Mouse (Mus musculus) brain, embryonic 14.5 days (tissue): ENCODE data around the gene Shisa9. TPM values are rescaled to one million over a fixed set of nuclear protein-coding genes. Genes with fewer than 3 reads are reported as not detected.

Experiments used
- DNase-seq: peaks from one replicate; pipeline ENCODE4 v3.0.0-alpha.2; 2011; ENCODE audit warnings: low read depth
- CTCF ChIP-seq: fragments of 200-500 bp; IDR thresholded peaks from 2 replicates; pipeline ENCODE4 v1.5.1; 2012; ENCODE audit warnings: inconsistent platforms, mild to moderate bottlenecking, moderate library complexity, borderline replicate concordance; ENCODE audit not compliant: insufficient read depth, insufficient read length; ENCODE audit errors: extremely low read depth
- POLR2A ChIP-seq: fragments of 200-500 bp; IDR thresholded peaks from 2 replicates; pipeline ENCODE4 v1.6.1; 2012; ENCODE audit warnings: mild to moderate bottlenecking, inconsistent platforms, borderline replicate concordance; ENCODE audit not compliant: poor library complexity, insufficient read depth, insufficient read length, severe bottlenecking; ENCODE audit errors: extremely low read depth
- polyA plus RNA-seq: library from polyadenylated mRNA; depleted of rRNA; stranded (reverse); fragments of >200 nt; gene quantifications from 2 replicates; pipeline ENCODE4 v1.2.3, GENCODE M21; 2012

Shisa9 gene
- polyA plus RNA-seq, 1 experiment, result 18.3 TPM

DNA sequence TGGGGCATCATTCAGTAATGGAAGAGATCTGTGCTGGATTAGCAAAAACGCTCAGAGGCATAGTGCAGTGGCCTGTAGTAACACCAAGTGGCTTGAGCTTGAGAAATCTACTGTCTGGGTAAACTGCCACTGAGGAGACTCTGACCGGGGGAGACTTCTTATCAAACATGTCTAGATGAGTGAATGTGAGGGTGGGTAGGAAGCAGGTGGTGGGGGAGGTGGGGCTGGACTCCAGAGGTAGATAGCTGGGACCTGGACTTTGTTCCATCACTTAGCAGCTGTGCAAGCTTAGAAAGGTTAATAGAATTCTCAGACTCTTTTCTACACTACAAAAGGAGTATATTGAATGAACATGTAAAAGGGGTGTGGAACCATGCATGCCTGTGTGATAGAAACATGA is 21.3 kb downstream of the Shisa9 start:
- TF ChIP-seq POLR2A (no peak), CTCF (no peak)
- no peak for DNase-seq

DNA sequence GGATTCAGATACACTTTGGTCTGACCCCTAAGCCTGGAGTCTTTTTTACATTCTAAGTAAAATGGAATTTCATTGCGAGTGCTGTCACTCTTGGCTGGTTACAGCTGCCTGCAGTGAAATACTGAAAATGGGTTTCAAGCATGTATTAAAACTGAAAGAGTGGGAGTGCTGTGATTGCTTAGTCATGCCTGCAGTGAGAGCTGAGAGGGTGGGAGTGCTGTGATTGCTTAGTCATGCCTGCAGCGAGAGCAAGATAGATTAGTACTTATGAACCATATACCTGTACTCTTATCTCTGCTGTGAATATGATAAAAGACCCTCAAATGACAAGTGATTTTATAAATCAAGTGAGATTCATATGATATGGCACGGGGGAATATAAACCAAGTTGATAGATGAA is 26.2 kb downstream of the Shisa9 start:
- peak; percentile 43 for DNase-seq
- TF ChIP-seq CTCF (no peak), POLR2A (no peak)

DNA sequence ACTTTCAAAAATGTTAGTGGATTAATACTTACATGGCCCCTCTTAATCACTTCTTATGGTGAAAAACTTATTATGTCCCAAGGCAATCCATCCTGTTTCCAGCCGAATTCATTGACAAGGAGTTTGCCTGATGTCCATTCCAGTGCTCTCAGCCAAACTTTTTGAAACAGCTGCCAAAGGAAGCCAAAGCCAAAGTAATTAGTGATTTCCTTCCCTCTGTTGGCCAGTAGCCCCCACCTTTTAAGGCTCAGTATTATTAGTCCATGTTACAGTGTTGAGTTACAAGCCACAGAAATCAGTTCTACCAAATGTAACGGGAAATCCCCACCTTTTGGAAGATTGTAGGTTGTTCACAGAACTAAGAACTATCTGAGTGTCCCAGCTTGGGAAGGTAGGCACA is 28.8 kb downstream of the Shisa9 start:
- TF ChIP-seq CTCF, result no peak
- TF ChIP-seq POLR2A, result no peak
- DNase-seq, result no peak

DNA sequence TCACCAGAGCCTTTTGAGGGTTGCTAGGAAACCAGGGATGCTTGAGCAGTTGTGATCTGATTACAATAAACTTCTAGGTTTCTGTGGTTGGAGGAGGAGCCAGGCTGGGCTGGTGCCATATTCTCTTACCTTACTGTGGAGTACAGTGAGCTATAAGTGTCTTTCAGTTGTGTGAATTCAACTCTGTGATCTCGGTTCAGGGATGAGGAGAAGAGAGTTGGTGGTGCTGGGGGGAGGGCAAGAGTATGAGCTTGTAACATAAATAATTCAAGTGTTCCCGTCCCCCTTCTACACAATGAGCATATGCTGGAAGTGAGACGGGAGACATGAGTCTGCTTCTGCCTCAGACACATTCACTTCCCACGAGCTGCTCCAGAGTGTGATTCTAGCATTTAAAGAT is 30.6 kb downstream of the Shisa9 start:
- no peak for TF ChIP-seq POLR2A
- TF ChIP-seq CTCF, result no peak
- DNase-seq, result peak; percentile 23

DNA sequence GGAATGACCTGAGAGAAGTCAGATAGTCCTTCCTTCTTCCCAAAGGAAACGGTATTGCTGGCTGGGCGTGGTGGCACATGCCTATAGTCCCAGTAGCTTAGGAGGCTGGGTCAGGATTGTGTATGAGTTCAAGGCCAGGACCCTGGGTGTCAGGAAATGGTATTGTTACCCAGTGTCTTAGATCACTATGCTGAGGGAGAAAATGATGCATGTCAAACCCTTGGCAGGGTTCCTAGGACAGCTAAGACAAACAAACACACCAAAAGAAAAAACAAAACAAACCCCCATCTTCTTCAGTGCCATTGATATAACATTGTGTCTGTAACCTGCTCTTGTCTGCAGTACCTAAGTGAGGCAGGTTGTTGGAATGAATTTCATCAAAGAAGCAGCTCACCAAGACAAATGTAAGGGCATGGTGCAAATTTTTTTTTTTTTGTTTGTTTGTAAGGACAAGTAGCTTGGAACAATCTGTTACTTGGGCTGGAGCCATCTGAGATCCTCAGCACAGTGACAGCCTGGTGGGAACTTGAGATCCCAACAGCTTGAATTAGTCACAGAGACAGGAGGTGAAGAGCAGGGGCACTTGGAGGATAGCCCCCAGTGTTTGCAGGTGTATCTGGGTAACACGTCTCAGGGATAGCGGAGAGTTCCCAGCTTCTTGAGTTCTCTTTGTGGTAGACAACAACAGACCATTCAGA is 34.2 kb downstream of the Shisa9 start:
- TF ChIP-seq POLR2A (no peak), CTCF (no peak)
- peak; percentile 31 for DNase-seq

DNA sequence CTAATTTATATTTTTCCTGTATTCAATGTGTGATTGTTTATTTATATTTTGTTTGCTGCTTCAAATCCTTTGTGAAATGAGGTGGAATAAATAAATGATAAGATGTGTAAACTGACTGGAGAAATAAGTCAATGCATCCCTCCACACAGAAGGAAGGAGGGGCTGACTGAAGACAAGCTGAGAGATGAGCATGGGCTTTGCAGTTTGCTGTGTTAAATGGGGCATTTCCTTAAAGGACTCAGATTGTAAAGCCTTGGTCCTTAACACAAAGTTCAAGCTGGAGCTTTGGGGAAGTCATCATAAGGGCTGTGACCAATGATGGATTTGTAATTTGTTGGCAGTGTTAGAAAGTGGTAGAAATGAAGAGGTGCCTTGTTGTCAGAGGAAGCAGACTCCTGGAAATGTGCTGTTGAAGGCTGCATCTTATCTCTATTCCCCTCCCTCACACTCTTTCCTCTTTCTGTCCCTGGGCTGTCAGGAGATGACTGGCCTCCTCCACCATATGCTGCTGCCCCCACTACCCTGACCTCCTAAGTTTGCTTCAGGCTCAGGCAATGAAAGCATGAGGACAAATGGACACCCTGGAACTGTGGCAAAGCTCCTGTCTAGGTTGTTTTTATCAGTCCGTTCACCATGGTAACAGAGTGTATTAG is 36.3 kb downstream of the Shisa9 start:
- DNase-seq, result no peak
- TF ChIP-seq CTCF, result no peak
- no peak for TF ChIP-seq POLR2A

DNA sequence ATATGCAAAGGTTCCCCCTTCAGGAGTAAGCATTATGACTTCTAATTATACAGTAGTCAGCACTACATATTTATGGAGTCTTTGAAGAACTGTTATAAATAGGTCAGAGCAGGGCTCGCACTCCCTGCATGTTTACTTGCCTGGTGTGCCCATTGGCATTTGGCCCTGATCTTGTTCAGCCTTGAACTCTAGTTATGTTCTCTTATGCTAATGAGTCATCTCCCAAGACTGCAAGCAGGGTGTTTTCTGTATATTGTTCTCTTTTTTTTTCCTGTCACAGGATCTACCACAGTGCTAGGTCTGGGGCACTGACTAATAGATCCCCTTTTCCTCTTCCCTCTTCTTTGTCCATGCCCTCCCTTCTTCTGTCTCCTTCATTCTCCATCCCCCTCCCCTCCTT is 48.5 kb downstream of the Shisa9 start:
- TF ChIP-seq CTCF (no peak), POLR2A (no peak)
- no peak for DNase-seq

DNA sequence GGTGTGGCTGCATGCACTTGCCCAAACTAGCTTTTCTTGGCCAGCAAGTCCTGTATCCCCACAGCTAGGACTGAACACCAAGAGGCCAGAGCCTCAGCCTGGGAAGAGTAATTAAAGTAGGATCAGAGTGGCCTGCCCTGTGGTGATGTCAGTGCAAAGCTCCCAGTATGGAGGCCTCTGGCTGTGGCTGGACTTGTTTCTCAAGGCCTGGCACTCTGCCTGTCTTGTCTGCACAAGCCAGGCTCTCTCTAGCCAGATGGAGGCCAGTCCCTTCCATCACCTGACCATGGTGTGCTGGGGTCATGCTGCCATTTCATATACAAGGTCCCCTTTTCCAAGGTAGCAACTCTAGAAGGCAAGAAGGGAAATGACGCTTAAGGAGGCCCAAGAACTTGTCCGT is 51.0 kb downstream of the Shisa9 start:
- DNase-seq, result no peak
- no peak for TF ChIP-seq POLR2A
- no peak for TF ChIP-seq CTCF

DNA sequence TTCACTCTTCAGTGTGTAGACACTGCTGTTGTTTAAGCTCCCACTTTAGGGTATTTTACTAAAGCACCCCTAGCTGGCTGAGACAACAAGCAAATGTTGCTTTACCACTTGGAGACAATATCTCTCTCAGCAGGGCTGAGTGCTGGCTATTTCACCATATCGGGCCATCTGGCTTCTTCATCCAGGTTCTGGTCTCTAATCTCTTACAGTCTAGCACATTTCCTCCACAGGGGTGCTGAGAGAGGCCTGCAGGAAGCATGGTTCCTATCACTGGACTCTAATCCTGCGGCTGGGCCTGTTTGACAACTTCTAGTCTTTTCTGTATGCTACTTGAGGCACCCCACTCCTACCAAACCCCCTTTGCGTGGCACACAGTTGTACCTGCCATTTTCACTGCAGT is 51.7 kb downstream of the Shisa9 start:
- no peak for DNase-seq
- no peak for TF ChIP-seq POLR2A
- no peak for TF ChIP-seq CTCF

DNA sequence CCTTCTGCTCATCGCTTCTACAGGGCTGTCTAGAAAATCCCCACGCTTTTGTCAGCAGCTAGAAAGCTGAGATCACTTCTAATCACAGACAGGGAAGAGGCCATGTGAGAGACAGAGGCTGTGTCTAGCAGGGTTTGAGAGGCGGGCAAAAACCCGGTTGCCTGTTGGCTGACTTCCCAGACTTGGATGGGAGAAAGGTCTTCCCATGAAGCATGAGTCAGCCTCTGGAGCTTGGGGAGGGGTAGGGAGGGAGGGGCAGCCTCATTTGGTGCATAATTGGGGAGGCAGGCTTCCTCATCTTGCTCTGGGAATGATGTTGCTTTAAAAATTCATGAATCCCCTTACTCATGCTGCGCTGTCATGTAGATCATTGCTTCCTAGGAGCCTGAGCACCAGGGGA is 57.0 kb downstream of the Shisa9 start:
- TF ChIP-seq POLR2A, result no peak
- TF ChIP-seq CTCF, result no peak
- DNase-seq, result peak; percentile 95

DNA sequence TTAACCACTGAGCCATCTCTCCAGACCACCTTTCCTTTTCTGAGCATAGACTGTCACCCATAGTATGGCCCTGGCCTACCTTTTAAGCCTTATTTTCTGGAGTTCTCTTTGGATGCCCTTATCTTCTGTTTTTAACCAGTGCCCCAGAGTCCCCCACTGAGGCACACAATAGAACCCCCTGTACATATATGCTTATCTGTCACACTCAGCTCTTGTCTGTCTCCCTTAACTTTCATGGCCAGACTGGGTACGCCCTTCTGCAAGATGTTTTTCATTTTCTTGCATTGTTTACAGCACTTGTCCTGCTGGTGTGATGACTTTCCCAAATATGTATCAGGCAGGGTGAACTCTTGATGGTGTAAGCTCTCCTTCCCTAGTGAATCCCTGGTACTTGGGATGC is 68.1 kb downstream of the Shisa9 start:
- DNase-seq, result no peak

DNA sequence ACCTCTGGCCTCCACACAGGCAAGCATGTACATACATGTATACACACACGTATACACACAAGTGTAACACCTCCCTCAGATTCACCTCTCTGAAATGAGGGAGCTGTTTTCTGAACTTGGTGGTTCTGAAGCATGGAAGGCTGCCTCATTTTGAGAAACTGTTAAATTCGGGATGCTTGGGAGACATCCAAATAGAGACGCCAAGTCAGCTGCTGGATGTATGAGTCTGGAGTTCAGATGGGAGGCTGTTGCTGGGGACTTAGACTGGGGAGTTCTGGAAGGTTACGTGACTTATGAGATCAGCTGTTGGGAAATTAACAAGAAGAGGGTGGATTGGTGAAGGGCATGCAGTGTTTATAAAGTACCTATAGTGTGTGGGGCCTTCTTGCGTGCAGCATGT is 88.7 kb downstream of the Shisa9 start:
- TF ChIP-seq POLR2A, result no peak
- TF ChIP-seq CTCF, result no peak
- peak; percentile 27 for DNase-seq

More for the DNA sequence above, 68.1 kb downstream of the Shisa9 start:
- TF ChIP-seq POLR2A (no peak), CTCF (no peak)

DNA sequence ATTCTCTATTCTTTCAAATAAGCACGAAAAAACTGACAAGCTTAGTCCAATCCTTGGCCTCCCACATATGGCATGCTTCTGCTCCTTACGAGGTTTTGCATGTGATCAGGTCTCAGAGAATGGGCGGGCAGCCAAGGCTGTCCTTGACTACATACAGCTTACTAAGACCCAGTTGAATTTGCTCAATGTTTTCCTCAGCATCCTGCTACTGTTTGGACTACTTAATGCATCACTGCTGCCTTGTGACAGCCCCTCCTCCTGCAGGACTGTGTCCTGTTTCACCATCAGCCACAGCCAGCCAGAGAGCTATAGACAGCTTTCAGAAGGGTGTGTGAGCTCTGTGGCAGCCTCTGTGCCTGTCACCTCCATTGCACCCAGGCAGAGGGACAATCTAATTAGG is 92.4 kb downstream of the Shisa9 start:
- DNase-seq, result peak; percentile 94
- TF ChIP-seq CTCF (no peak), POLR2A (no peak)

DNA sequence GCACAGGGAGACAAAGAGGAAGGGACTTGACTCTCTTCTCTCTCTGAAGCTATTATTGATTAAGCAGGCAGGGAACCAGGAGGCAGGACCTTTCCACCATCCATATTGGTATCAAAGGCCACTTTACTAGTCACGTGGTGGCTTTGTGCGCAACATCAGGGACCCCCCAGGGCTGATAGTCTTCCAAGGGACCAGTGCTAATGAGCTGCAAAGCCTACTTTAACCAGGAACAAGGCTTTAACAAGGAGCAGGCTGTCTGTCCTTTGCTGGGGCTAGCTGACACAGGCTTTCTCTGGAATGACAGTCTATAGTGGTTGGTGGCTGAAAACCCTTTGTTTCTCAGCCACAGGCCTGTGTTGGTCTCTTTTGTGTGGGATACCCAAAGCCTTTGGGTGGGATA is 92.8 kb downstream of the Shisa9 start:
- no peak for TF ChIP-seq POLR2A
- peak; percentile 83 for DNase-seq
